Mouse (Mus musculus): ENCODE measurements around the gene Myh3. TPM values are rescaled to one million over a fixed set of nuclear protein-coding genes. Genes with fewer than 3 reads are reported as not detected.
"Not testable (repeated sequence)": the region's sequence is repeated elsewhere in the genome, so short reads cannot be mapped to it uniquely, and the experiment has no call there.

The Myh3 gene
- polyA plus RNA-seq, 1 experiment = not detected

GRCm38 (mm10) chr11:67083712-67084340, 5.7 kb downstream of the Myh3 start:
- H3K9me3 ChIP-seq = peaks cover 8% of the 10 kb centered on the region
- no peak overlapping the region for H3K4me3 ChIP-seq (replicated peaks)
- TF ChIP-seq FLI1 (IDR thresholded peaks at IDR 0.05; ENCODE audit: low read length) (no peak), GATA1 (IDR thresholded peaks at IDR 0.05; ENCODE audit: borderline replicate concordance, low read length) (no peak)
- peaks cover 64% of the 10 kb centered on the region for H3K27me3 ChIP-seq (replicated peaks)
- no peaks in the 10 kb centered on the region for H3K36me3 ChIP-seq (replicated peaks; ENCODE audit: low read length)
- peaks cover 34% of the 10 kb centered on the region for H3K4me1 ChIP-seq

DNA sequence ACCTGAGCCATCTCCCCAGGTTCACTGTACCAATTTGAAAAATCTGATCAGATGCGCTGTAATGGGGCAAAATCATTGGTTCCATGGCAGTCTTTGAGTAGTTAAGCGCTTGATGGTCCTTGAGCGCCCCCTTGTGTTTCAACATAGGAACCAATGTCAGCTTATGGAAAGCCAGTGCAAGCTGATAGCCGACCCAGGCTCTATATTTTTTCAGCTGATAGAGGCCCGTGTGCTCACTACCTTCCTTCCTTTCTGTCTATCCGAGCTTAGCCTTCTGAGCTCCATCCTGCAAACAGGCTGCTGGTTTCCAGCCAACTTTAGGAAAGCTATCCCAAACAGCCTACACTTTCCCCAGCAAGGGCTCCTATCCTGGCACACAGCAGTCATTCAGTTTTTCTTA, 7.4 kb downstream of the Myh3 start:
- H3K4me1 ChIP-seq = peaks cover 28% of the 10 kb centered on the region
- no peak overlapping the region for H3K4me3 ChIP-seq (replicated peaks)
- TF ChIP-seq GATA1 (IDR thresholded peaks at IDR 0.05; ENCODE audit: borderline replicate concordance, low read length) (no peak), FLI1 (IDR thresholded peaks at IDR 0.05; ENCODE audit: low read length) (no peak)
- H3K36me3 ChIP-seq (replicated peaks; ENCODE audit: low read length) = no peaks in the 10 kb centered on the region
- H3K27me3 ChIP-seq (replicated peaks) = peaks cover 59% of the 10 kb centered on the region
- H3K9me3 ChIP-seq = peaks cover 8% of the 10 kb centered on the region

DNA sequence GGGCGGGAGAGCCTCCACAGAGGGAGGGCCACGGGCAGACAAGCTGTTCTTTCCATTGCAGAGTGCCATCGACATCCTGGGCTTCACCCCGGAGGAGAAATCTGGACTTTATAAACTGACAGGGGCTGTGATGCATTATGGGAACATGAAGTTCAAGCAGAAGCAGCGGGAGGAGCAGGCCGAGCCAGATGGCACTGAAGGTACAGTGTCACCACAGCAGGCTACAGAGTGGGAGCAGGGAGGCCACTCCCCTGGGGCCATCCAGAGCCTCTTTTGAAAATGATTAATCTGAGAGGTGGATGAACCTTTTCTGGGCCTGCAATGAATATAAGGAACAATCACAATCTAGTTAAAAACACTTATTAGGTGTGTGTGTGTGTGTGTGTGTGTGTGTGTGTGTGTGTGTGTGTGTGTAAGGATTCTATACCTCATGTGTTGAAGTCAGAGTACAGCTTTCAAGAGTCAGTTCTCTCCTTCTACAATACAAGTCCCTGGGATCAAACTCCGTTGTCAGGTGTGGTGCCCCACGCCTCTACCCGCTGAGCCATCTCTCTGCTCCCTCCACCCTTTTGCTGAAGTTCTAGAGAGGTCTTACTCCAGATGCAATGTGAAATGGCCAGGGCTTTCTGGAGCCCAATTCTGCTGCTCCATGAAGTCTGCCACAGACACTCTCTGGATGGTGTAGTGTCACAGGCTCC, 8.5 kb downstream of the Myh3 start:
- TF ChIP-seq FLI1 (IDR thresholded peaks at IDR 0.05; ENCODE audit: low read length) = no peak
- no peak for TF ChIP-seq GATA1 (IDR thresholded peaks at IDR 0.05; ENCODE audit: borderline replicate concordance, low read length)
- H3K4me1 ChIP-seq = peaks cover 20% of the 10 kb centered on the region
- peaks cover 8% of the 10 kb centered on the region for H3K9me3 ChIP-seq
- peaks cover 55% of the 10 kb centered on the region for H3K27me3 ChIP-seq (replicated peaks)
- no peaks in the 10 kb centered on the region for H3K36me3 ChIP-seq (replicated peaks; ENCODE audit: low read length)
- no peak overlapping the region for H3K4me3 ChIP-seq (replicated peaks)

GRCm38 (mm10) chr11:67087225-67087624, 9.1 kb downstream of the Myh3 start:
- H3K4me1 ChIP-seq = peaks cover 16% of the 10 kb centered on the region
- H3K9me3 ChIP-seq = peaks cover 8% of the 10 kb centered on the region
- no peaks in the 10 kb centered on the region for H3K36me3 ChIP-seq (replicated peaks; ENCODE audit: low read length)
- H3K27me3 ChIP-seq (replicated peaks) = peaks cover 51% of the 10 kb centered on the region
- H3K4me3 ChIP-seq (replicated peaks) = no peak overlapping the region
- no peak for TF ChIP-seq FLI1 (IDR thresholded peaks at IDR 0.05; ENCODE audit: low read length)
- no peak for TF ChIP-seq GATA1 (IDR thresholded peaks at IDR 0.05; ENCODE audit: borderline replicate concordance, low read length)

GRCm38 (mm10) chr11:67092354-67092753, 14.3 kb downstream of the Myh3 start:
- H3K36me3 ChIP-seq (replicated peaks; ENCODE audit: low read length); H3K4me3 ChIP-seq (replicated peaks); H3K9me3 ChIP-seq; H3K4me1 ChIP-seq: not testable (repeated sequence)
- peaks cover 35% of the 10 kb centered on the region for H3K27me3 ChIP-seq (replicated peaks)

- H3K36me3 ChIP-seq (replicated peaks; ENCODE audit: low read length) = no peaks in the 10 kb centered on the region
- no peak overlapping the region for H3K4me3 ChIP-seq (replicated peaks)
- H3K4me1 ChIP-seq = no peaks in the 10 kb centered on the region; the same call in 1 of the 2 replicates
- H3K9me3 ChIP-seq = no peaks in the 10 kb centered on the region
- peaks cover 32% of the 10 kb centered on the region for H3K27me3 ChIP-seq (replicated peaks)
- TF ChIP-seq FLI1 (IDR thresholded peaks at IDR 0.05; ENCODE audit: low read length) (no peak), GATA1 (IDR thresholded peaks at IDR 0.05; ENCODE audit: borderline replicate concordance, low read length) (no peak)
Measured at GRCm38 (mm10) chr11:67093201-67093600, 15.1 kb downstream of the Myh3 start.

GRCm38 (mm10) chr11:67093652-67094051, 15.6 kb downstream of the Myh3 start:
- Histone ChIP-seq H3K4me3 (replicated peaks) (no peak overlapping the region), H3K9me3 (no peaks in the 10 kb centered on the region), H3K4me1 (no peaks in the 10 kb centered on the region; the same call in 1 of the 2 replicates), H3K27me3 (replicated peaks) (peaks cover 35% of the 10 kb centered on the region), H3K36me3 (replicated peaks; ENCODE audit: low read length) (no peaks in the 10 kb centered on the region)
- TF ChIP-seq FLI1 (IDR thresholded peaks at IDR 0.05; ENCODE audit: low read length) (no peak), GATA1 (IDR thresholded peaks at IDR 0.05; ENCODE audit: borderline replicate concordance, low read length) (no peak)

DNA sequence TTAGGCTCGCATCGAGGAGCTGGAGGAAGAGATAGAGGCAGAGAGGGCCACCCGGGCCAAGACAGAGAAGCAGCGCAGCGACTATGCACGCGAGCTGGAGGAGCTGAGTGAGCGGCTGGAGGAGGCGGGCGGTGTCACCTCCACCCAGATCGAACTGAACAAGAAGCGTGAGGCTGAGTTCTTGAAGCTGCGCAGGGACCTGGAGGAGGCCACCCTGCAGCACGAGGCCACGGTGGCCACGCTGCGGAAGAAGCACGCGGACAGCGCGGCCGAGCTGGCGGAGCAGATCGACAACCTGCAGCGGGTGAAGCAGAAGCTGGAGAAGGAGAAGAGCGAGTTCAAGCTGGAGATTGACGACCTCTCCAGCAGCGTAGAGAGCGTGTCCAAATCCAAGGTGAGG, 16.4 kb downstream of the Myh3 start:
- no peak overlapping the region for H3K4me3 ChIP-seq (replicated peaks)
- H3K36me3 ChIP-seq (replicated peaks; ENCODE audit: low read length) = no peaks in the 10 kb centered on the region
- peaks cover 33% of the 10 kb centered on the region for H3K27me3 ChIP-seq (replicated peaks)
- TF ChIP-seq FLI1 (IDR thresholded peaks at IDR 0.05; ENCODE audit: low read length) (no peak), GATA1 (IDR thresholded peaks at IDR 0.05; ENCODE audit: borderline replicate concordance, low read length) (no peak)
- no peaks in the 10 kb centered on the region for H3K9me3 ChIP-seq
- H3K4me1 ChIP-seq = no peaks in the 10 kb centered on the region; the same call in 1 of the 2 replicates

GRCm38 (mm10) chr11:67097709-67098108, 19.6 kb downstream of the Myh3 start:
- Histone ChIP-seq H3K27me3 (replicated peaks) (peaks cover 36% of the 10 kb centered on the region), H3K9me3 (no peaks in the 10 kb centered on the region), H3K4me1 (no peaks in the 10 kb centered on the region; the same call in 1 of the 2 replicates), H3K36me3 (replicated peaks; ENCODE audit: low read length) (no peaks in the 10 kb centered on the region), H3K4me3 (replicated peaks) (no peak overlapping the region)
- TF ChIP-seq GATA1 (IDR thresholded peaks at IDR 0.05; ENCODE audit: borderline replicate concordance, low read length) (no peak), FLI1 (IDR thresholded peaks at IDR 0.05; ENCODE audit: low read length) (no peak)

DNA sequence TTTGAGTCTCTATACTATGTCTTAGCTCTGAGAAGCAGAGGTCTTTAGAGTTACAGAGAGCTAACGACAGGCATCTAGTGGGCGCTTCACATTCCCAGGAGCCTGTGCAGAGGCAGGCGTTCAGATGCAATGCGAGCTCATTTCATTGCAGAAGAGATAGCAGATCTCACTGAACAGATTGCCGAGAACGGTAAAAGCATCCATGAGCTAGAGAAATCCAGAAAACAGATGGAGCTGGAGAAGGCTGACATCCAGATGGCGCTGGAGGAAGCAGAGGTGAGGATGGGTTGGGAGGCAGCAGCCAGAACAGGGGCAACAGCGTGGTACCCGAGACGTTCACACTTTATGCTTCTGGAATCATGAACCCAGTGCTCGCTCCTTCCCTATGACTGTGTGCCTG, 20.3 kb downstream of the Myh3 start:
- H3K4me3 ChIP-seq (replicated peaks) = no peak overlapping the region
- peaks cover 38% of the 10 kb centered on the region for H3K27me3 ChIP-seq (replicated peaks)
- no peaks in the 10 kb centered on the region; the same call in 1 of the 2 replicates for H3K4me1 ChIP-seq
- H3K9me3 ChIP-seq = no peaks in the 10 kb centered on the region
- TF ChIP-seq GATA1 (IDR thresholded peaks at IDR 0.05; ENCODE audit: borderline replicate concordance, low read length) (no peak), FLI1 (IDR thresholded peaks at IDR 0.05; ENCODE audit: low read length) (no peak)
- no peaks in the 10 kb centered on the region for H3K36me3 ChIP-seq (replicated peaks; ENCODE audit: low read length)

All from megakaryocyte, embryonic 14.5 days (primary cell).